Mouse (Mus musculus) kidney, adult 2 months (tissue): ENCODE data around the gene Gm2163. TPM values are rescaled to one million over a fixed set of nuclear protein-coding genes. Genes with fewer than 3 reads are reported as not detected.
"Not testable (repeated sequence)": the region's sequence is repeated elsewhere in the genome, so short reads cannot be mapped to it uniquely, and the experiment has no call there.

ENCODE experiments used
- DNase-seq: peaks from one replicate; pipeline ENCODE4 v3.0.0; 2021
- H3K27ac ChIP-seq: fragments of 200-500 bp; 2 replicates; pipeline ENCODE4 v1.5.1; 2012; ENCODE audit warnings: low read depth, low read length, control low read depth, inconsistent platforms; ENCODE audit not compliant: insufficient read depth
- H3K27me3 ChIP-seq: fragments of 200-500 bp; replicated peaks from 2 replicates; pipeline ENCODE4 v1.6.1; 2012; ENCODE audit warnings: mild to moderate bottlenecking, moderate library complexity, low read length, inconsistent platforms; ENCODE audit not compliant: control insufficient read depth, insufficient read depth
- H3K36me3 ChIP-seq: fragments of 200-500 bp; 2 replicates; pipeline ENCODE4 v1.6.1; 2012; ENCODE audit warnings: mild to moderate bottlenecking, moderate library complexity, low read length, inconsistent platforms; ENCODE audit not compliant: control insufficient read depth, insufficient read depth
- H3K4me1 ChIP-seq: fragments of 200-500 bp; 2 replicates; pipeline ENCODE4 v1.6.1; 2011; ENCODE audit warnings: low read length; ENCODE audit not compliant: control insufficient read depth, insufficient read depth
- H3K4me3 ChIP-seq: fragments of 200-500 bp; 2 replicates; pipeline ENCODE4 v1.5.1; 2011; ENCODE audit warnings: mild to moderate bottlenecking, low read depth, low read length, control low read depth; ENCODE audit not compliant: insufficient read depth
- WGBS: fragments of 180-500 bp; shearing (Covaris S2); methylation state at CpG from one replicate; pipeline ENCODE4 v1.1.7; 2018; 5-methylcytosine and 5-hydroxymethylcytosine counted together
- polyA plus RNA-seq: library from polyadenylated mRNA; depleted of rRNA; stranded (reverse); fragments of >200 nt; gene quantifications from 2 replicates; pipeline ENCODE4 v1.2.3, GENCODE M21; 2012; rRNA removed

Gm2163 gene
- polyA plus RNA-seq = 0.08 and 0.10 TPM in 2 replicates

- WGBS = no CpG with 5 or more reads among the region's 5 CpGs
- not testable (repeated sequence) for DNase-seq
These were observed at the start of gene Gm2163 for GRCm38 (mm10) chr4:42466452-42466851. Gene Gm2163 (plus strand): TSS chr4:42466752.

DNA sequence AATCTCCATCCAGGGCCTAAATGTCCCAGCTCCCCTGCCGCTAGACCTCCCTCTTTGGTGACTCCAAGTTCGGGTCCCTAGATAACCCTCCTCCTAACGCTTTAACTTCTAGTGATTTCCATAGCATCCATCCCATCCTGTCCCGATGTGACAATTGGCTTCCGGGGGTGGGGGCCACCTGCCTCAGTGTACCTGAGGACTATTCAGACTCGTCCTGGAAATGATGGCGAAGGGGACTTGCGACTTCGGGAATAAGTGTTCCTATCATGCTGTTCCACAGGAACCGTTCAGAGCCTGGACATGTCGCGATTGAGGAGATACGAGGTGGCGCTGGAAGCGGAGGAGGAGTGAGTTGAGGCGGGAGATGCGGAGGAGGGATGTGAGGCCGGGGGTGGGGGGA is 27.5 kb upstream of the Gm2163 start, which contains the start of gene Gm21586:
TSS of gene Gm21586 (plus strand) at position 301 of the 400 bp plus-strand sequence.
- no CpG with 5 or more reads among the region's 18 CpGs for WGBS
- not testable (repeated sequence) for H3K4me1 ChIP-seq, H3K36me3 ChIP-seq, DNase-seq, H3K4me3 ChIP-seq, H3K27ac ChIP-seq, H3K27me3 ChIP-seq

More at GRCm38 (mm10) chr4:42466452-42466851, at the start of gene Gm2163:
- not testable (repeated sequence) for H3K36me3 ChIP-seq, H3K27ac ChIP-seq, H3K4me3 ChIP-seq, H3K27me3 ChIP-seq, H3K4me1 ChIP-seq

DNA sequence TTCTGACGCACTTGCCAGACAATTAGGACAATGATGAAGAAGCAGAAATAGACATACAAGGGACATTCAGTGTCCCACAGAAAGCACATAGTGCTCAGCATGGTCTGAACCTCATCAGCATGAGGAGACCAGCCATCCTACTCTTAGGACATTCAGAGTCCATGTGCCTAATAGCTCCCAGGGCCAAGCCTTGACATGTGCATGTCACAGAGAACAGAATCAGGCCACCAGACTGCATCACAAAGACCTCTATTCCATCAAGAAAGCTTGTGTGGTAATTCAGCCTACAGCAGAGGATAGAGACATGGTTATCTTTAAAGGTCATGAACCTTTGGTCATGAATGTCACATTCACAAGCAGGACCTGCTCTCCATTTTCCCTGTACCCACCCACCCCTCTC is 61.5 kb downstream of the Gm2163 start, which contains the start of gene Fam205a2:
TSS of gene Fam205a2 (minus strand) at position 101 of the 400 bp plus-strand sequence.
- DNase-seq, H3K36me3 ChIP-seq, H3K27me3 ChIP-seq, H3K27ac ChIP-seq, H3K4me1 ChIP-seq, H3K4me3 ChIP-seq: not testable (repeated sequence)
- no CpG with 5 or more reads among the region's 1 CpGs for WGBS

GRCm38 (mm10) chr4:42611895-42612294 is 145.3 kb downstream of the Gm2163 start, which contains the start of gene Gm10591:
Gene Gm10591 (plus strand): TSS chr4:42612195.
- H3K4me3 ChIP-seq = not testable (repeated sequence)

GRCm38 (mm10) chr4:42629419-42629818 is 162.9 kb downstream of the Gm2163 start, which contains the start of gene Gm2564:
Gene Gm2564 (plus strand): TSS chr4:42629719.
- H3K36me3 ChIP-seq, DNase-seq, H3K4me3 ChIP-seq, H3K4me1 ChIP-seq, H3K27me3 ChIP-seq, H3K27ac ChIP-seq: not testable (repeated sequence)
- WGBS = no CpG with 5 or more reads among the region's 8 CpGs

More at GRCm38 (mm10) chr4:42611895-42612294, 145.3 kb downstream of the Gm2163 start, which contains the start of gene Gm10591:
- no CpG with 5 or more reads among the region's 5 CpGs for WGBS
- DNase-seq, H3K27me3 ChIP-seq, H3K4me1 ChIP-seq, H3K36me3 ChIP-seq, H3K27ac ChIP-seq: not testable (repeated sequence)

Other genes with a start within 250 kb of the Gm2163 start
- gene Gm10600, start 226.1 kb upstream of the Gm2163 start, polyA plus RNA-seq = not detected in 2 replicates
- 2.0 TPM in 1 of 2 replicates, not detected in the other for gene Ccl21b, start 211.0 kb upstream of the Gm2163 start, polyA plus RNA-seq
- not detected in 2 replicates for gene Gm21953, start 172.5 kb upstream of the Gm2163 start, polyA plus RNA-seq
- 0.03 TPM in 1 of 2 replicates, not detected in the other for gene Fam205a3, start 148.4 kb upstream of the Gm2163 start, polyA plus RNA-seq
- not detected in 2 replicates for gene Gm21586, start 27.4 kb upstream of the Gm2163 start, polyA plus RNA-seq
- 0.03 TPM in 1 of 2 replicates, not detected in the other for gene Fam205a2, start 61.4 kb downstream of the Gm2163 start, polyA plus RNA-seq
- 2.0 TPM in 1 of 2 replicates, not detected in the other for gene Gm10591, start 145.4 kb downstream of the Gm2163 start, polyA plus RNA-seq
- gene Gm2564, start 163.0 kb downstream of the Gm2163 start, polyA plus RNA-seq = 6.3 and 10.6 TPM in 2 replicates
- gene Ccl27b, start 188.5 kb downstream of the Gm2163 start, polyA plus RNA-seq = not detected in 2 replicates
- 0.19 TPM in 1 of 2 replicates, not detected in the other for gene Il11ra2, start 195.1 kb downstream of the Gm2163 start, polyA plus RNA-seq